Mouse (Mus musculus) lung, adult 18-20 months (tissue): ENCODE measurements around the gene Klf7.
A peak's percentile ranks its signal among the peaks of the same experiment; 100 is the strongest.

Experiments used
- DNase-seq, 2 experiments: peaks; one replicate each; pipeline ENCODE4 v3.0.0; 2022; ENCODE audit warnings: mixed read lengths in 2 of 2

The Klf7 gene

GRCm38 (mm10) chr1:64104665-64105064 is 17.4 kb downstream of the Klf7 start:
- DNase-seq, result no peak

DNA sequence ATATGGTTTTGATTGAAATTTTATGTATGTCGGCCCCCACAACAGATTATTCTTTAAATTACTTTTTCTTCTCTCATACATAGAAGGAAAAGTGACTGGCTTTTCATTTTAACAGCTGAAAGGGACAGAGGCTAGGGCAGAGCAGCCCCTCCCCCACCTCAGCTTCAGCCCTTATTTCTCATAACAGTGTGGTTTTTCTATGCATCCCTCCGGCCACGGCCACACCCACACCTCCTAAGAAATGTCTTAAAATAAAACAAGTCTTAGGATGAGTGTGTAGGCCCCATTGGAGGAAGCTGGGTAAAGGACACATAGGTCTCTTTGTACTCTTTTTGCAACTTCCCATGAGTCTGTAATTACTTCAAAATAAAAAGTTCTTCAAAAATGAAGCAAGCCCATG is 20.8 kb downstream of the Klf7 start:
- DNase-seq, result no peak

DNA sequence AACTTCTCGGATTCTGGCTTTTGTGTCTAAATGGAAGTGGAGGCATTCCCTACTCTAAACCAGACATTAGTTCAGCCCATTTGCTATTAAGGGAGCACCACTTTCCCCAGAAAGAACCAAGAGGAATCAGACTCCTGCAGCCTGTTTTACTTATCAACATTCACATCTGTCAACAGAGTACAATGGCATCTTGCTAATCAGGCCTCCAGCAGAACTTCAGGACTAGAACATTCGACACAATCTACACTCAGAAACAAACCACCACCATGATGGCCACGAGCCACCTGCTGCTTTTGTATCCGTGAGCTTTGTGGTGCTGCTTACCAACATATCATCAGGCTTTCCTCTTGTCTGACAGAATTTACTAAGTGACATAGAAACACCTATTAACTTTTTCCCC is 23.3 kb downstream of the Klf7 start:
- no peak for DNase-seq

DNA sequence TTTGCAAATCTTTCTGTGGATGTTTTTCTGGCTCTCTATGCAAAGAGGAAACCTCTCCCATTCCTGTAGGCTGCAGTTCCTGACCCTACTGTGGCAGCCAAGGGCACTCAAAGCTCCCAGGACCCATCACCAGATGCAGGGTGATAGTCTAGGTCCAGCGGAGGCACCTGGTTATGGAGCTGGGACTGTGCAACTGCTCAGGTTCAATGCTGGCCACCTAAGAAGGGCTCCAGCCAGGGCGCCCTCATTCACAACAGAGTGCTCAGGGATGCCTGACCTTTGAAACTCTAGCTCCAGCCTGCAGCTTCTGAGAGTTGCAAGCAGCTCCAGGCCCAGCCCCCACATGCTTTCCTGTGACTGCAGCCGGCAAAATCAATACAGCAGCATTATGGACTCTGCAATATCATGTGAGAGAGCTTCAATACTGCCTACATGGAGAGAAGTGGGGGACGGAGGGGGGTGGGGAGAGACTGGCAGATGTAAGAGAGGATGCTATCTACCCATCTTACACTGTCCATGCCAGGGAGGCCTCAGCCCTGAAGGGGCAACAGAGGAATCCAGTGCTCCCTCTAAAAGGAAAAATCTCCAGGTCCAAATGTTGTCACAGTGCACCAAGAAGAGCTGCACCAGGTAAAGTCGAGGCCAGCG is 24.3 kb downstream of the Klf7 start:
- no peak for DNase-seq

DNA sequence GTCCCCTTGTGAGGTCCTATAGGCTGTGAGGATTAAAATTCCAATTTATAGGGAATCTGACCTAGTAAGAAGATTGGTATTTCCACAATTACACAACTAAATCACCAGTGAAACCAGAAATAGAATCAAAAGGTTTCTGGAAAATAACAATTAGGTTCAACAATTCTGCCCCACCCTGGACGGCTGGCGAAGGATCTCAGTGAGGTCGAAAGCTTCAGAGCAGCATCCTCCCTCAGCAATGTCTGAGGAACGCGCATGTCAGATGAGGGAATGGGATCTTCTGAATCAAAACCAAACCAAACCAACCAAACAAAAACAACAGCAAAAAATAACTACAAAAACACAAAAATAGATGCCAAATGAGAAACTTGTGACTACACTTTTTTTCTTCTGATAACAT is 29.1 kb downstream of the Klf7 start:
- DNase-seq, result no peak

DNA sequence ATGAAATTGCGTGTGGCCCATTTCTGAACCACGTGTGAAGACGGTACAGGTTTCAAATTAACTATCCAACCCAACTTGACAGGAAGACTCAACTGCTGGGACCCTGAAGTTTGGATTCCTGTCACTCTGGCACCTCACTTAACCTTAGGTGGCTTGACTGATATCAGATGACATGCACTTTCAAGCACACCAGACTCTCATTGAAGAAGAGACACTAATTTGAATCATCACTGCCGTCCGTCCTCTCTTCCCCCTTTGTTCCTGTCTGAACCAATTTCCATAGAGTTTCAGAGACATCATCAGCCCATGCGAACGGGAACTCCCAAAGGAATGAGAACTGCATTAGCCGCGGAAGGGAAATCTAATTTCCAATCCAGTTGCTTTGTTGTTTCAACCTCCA is 30.5 kb downstream of the Klf7 start:
- no peak for DNase-seq

GRCm38 (mm10) chr1:64090566-64090965 is 31.5 kb downstream of the Klf7 start:
- no peak for DNase-seq

- no peak for DNase-seq
Observed at GRCm38 (mm10) chr1:64089691-64090090, 32.4 kb downstream of the Klf7 start.

DNA sequence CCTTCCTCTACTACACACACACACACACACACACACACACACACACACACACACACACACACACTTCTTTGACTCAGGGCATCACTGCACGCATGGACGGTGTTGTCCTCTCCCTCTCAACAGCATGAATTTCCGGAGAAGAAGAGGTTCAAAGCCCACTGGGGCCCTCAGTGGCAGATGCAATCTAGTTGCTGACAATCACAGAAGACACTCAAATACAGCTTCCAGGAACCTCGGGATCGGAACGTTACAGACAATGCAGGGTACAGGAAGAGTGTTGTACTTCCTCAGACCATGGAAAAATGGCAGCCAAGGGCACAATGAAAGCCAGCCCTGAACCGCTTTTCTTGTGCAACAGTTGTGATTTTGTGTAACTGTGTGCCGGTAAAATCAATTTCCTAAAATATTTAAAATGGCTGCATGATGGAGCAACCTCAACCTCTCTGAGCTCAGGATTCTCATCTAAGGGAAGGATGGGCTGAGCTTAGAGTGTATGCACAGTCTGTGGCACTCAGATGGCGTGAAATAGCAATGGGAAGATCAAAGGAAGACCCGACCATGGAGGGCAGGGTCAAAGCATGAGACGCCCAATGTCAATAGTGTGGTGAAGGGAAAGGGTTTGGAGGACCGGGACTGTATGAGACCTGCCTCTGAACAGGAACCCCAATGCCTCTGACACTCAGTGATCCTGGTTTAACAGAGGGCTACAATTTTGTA is 33.3 kb downstream of the Klf7 start:
- peak; percentile 20 to 52 for DNase-seq

- DNase-seq, result peak; percentile 75 to 85
Observed at GRCm38 (mm10) chr1:64087657-64088603, 34.2 kb downstream of the Klf7 start.

GRCm38 (mm10) chr1:64085875-64086274 is 36.2 kb downstream of the Klf7 start:
- DNase-seq, result no peak

DNA sequence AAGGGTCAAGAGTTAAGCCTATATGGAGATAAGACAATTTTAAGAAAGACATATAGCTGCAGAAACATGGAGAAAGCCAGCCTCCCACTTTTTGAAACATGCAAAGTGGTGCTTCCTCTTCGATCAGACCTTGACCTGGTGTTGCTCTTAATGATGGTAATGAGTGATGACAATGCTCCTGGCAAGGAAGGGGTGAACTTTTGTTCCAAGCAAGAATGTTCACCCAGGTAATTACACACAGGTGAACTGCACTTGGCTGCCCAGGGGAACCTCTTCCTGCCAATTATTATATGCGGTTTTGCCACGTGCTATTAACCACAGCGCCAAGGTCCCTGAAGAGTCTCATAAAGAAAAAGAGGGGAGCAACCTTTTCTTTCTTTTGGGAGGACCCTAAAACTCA is 36.7 kb downstream of the Klf7 start:
- DNase-seq, result no peak

- no peak for DNase-seq
Observed at GRCm38 (mm10) chr1:64084706-64085105, 37.4 kb downstream of the Klf7 start.

GRCm38 (mm10) chr1:64081791-64082190 is 40.3 kb downstream of the Klf7 start:
- no peak for DNase-seq

DNA sequence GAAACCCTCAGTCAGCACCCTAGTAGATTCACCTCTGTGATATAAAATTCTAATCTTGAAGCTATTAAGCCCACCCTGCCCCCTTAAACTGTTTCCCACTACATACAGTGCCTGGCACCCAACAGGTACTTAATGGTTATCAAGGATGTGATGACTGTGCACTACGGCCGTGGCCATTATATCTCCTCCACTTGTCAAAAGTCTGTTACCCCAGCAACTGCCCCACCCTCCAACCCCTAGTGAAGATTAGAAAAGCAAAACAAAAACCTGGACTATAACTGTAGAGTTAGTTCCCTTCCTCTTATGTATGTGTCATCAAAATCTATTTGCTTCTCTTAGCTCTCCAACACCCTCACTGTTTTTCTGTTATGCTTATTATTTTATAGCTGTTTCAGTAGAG is 40.9 kb downstream of the Klf7 start:
- no peak for DNase-seq

- DNase-seq, result no peak
Observed at GRCm38 (mm10) chr1:64080263-64080662, 41.8 kb downstream of the Klf7 start.

- DNase-seq, result no peak
Observed at GRCm38 (mm10) chr1:64078747-64079211, 43.3 kb downstream of the Klf7 start.

DNA sequence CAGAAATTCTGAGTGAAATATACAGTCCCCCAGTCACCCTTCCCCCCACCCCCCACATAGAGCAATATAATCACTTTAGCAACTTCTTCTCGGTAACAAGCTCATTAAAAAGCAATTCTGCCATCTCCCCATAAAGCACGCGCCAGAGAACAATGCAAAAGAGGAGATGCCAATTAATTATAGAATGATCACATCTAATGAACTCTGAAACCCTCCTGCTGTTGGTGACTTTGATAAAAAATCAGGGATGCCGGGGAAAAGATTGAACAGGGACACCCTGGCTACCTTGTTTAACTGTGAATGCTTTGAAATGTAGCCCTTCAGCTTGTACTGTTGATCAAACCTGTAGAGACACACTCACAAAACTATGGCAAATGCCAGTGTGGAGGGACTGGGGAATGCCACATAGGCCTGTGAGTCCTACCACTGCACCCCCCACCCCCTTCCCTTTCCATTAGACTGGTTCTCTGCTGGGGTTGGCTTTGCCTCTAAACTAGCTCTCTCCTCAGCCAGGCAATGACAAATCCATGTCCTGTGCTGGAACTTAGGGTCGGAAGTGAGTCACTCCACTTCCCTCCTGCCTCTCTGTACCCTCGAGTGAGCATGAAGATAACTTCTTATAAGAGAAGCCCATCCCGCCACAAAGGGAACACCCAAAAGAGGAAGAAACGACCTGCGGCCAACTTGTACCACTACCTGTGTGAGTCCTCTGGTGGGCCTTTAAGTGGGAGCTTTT is 43.9 kb downstream of the Klf7 start:
- peak; percentile 67 to 68 for DNase-seq

DNA sequence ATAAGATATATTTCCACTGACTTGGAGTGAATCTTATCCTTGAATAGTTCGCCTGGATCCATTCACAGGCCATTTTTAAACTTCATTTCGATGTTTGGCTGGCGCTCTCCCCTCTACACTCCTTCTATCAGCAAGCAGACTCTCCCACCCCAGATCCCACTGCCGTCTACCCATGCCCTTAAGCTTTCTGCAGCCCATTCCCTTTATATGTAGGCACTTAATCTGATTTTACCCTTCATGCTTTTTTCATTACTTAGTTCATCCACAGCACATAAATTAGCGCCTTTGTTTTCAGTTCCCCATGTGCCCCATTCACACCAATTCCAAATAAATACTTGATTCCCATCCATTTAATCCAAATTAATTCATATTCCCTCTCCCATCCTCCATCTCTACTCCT is 48.0 kb downstream of the Klf7 start:
- DNase-seq, result no peak

GRCm38 (mm10) chr1:64070947-64071346 is 51.1 kb downstream of the Klf7 start:
- DNase-seq, result no peak

DNA sequence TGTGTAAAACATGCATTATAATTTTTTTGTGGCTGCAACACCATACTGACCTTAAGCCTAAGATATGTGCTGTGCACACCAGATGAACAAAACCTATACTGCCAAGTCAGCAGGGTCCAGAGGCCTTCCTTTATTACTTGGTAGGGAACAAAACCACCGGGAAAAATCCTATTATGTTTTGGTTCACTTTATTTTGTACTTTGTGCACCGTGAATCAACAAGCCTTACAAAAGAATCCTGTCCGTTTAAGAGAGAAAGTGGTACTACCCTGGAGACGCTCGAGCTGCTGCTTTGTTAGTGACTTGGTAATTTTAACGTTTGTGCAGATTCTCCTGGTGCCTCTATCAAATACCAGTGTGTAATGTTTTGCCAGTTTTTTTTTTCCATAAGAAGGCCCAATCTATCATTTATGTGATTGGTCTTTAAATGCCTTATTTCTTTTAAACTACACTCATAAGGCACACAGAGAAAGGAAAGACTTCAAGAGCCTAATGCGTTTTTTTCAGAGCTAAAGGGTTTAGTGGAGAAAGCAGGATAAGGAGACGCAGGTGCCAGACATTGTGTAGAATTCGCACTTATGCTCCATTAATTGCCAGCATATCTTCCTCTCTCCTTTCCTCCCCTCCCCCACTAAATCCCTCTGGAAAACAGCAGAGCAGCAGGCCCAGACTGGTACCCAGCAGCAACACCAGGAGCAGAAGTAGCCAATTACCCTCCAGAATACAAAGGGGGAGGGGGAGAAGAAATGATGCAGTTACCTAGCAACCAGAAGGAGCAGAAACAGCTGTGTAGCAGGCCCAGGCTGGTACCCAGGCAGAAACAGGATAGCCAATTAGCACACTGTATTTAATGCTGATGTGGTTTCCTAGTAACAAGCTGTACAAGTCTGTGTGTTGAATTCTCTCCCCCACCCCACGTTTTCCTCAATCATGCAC is 55.5 kb downstream of the Klf7 start:
- DNase-seq, result no peak

DNA sequence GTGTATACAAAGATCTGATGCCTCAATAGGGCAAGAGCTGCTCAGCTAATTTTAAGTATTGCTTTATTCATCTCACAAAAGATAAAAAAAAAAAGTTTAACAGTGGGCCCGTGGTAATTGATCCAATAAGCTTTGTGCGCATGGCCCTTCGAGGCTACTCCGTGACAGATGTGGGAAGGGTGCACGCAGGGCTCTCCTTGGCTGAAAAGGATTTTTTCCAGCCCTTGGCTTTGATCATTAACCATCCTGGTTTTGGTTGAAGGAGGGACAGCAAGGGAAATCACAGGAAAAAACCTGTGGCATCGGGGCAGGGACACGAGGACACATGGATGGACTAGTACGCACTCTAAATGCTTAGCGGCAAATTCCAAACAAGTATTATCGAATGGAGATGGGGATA is 60.6 kb downstream of the Klf7 start:
- DNase-seq, result no peak
